Mouse (Mus musculus) mesoderm, embryonic 11.5 days (tissue): ENCODE measurements around the gene Lama5.

Experiments
- DNase-seq: peaks from one replicate; pipeline ENCODE4 v3.0.0-alpha.2; 2012; ENCODE audit warnings: low read depth, low spot score

Lama5 gene

DNA sequence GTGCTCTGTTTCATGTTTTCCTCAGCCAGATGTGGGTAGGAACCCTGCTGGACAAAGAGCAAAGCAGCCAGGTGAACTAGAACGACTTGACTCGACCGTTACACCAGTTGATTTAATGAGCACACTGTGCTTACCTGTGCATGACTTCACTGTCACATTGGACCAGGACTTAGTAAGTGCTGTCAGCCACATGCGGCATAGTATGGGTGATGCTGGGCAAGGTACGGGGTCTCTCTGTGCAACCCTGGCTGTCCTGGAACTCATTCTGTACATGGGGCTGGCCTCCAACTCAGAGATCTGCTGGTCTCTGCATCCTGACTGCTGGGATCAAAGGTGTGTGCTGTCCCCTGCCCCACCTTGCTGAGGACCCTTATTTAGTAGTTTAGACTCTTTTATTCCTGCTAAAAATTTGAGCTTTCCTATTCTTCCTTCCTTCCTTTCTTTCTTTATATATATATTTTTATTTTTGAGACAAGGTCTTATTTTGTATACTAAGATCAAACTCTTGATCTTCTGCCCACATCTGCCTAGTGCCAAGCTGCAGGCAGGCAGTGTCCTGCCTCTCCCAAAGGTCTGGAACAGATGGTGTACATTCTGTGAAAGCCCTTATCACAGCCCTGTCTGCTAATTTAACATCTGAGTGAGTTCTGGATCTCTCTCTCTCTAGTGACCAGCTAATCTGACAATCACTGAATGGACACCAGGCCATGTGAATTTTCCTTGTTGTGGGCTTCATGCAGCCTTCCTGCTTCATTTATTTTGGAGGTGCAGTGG lies 29.0 kb upstream of the Lama5 start:
- no peak for DNase-seq

DNA sequence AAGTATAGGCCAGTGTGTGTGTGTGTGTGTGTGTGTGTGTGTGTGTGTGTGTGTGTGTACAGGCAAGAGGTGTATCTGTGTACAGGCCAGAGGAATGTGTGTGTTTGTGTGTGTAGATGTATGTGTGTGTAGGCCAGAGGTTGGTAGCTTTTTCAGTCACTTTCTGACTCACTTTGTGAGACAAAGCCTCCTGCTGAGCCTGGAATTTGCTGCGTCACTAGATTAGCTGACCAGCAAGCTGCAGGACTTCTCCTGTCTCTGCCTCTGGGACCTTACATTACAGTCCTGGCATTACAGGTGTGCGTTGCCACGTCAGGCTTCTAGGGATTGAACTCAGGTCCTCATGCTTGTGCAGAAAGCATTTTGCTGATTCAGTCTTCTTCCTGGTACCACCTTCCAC lies 26.2 kb upstream of the Lama5 start:
- no peak for DNase-seq

DNA sequence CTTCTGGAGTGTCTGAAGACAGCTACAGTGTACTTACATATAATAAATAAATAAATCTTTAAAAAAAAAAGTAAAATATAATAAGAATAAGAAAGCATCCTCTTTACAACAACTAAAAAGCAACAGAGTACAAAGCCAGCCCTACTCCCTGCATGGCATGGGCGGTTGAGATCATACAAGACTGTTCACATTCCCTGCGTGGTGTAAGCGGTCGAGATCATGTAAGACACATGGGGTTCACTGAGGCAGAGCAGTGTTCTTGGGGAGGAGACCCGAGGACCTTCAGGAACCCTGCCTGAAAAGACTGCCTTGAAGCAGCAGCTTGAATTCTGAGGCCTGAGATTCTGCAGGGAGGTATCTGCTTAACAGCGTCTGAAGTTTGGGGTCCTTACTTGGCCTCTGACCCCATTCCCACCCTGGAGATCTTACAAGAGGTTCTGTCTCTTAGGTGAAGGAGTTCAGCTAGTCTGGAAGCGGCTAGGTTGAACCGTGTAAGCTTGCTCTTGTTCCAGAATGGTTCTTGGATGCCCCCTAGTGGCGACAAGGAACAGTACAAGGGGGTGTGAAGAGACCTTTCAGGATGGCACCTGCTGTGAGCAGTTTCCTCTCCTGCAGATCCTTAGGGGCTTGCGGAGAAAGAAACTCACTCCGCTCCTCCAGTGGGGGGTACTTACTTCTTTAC lies 25.4 kb upstream of the Lama5 start:
- peak; percentile 93 for DNase-seq

- DNase-seq: no peak
These were observed 23.4 kb upstream of the Lama5 start for GRCm38 (mm10) chr2:180248947-180249660.

DNA sequence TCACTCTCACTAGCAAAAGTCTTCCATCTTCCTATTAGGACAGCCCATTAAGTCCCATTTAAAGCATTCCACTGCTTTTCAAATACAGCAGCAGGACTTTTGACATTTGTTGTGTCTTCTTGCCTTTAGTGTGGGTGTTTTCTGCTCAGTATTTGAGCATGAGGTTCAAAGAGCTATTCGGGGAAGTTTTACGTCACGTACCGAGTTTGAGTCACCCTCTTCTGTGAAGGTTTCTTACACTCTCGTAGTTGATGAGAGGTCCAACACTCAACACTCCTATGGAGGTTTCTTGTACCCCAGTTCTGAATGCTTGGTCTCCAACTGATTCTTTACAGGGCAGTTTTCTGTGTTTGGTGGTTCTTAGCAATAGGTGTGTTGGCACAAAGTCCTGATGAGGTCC lies 22.3 kb upstream of the Lama5 start:
- no peak for DNase-seq

GRCm38 (mm10) chr2:180243108-180243507 lies 17.4 kb upstream of the Lama5 start:
- no peak for DNase-seq

GRCm38 (mm10) chr2:180238591-180238990 lies 12.9 kb upstream of the Lama5 start:
- DNase-seq: no peak

DNA sequence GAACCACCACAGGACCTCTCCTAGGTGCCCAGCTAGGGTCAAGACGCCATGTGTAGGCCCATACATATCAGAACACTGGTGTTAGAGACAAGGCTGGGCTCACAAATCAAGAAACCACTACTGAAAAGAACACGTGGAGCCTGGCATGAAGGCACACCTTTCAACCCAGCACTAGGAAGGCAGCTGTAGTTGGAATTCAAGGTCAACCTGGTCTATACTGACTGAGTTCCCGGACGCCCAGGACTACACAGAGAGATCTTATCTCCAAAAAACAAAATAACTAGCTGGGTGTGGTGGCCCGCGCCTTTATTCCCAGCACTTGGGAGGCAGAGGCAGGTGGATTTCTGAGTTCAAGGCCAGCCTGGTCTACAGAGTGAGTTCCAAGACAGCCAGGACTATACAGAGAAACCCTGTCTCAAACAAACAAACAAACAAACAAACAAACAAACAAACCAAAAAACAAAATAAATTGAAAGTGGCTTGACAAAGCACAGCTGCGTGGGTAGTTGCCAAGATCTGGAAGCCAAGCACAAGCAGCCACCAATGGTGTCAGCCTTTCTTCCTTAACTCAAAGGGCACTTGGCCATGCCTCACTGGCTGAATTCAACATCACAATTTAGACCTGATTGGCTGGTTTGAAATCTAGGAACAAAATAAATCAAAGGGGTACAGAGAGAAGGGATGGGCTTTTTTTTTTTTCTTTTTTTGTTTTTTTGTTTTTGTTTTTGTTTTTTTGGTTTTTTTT lies 12.1 kb upstream of the Lama5 start:
- no peak for DNase-seq

- no peak for DNase-seq
These were observed 11.3 kb upstream of the Lama5 start for GRCm38 (mm10) chr2:180236930-180237329.

- no peak for DNase-seq
These were observed 10.8 kb upstream of the Lama5 start for GRCm38 (mm10) chr2:180236500-180236899.

GRCm38 (mm10) chr2:180235788-180236187 lies 10.1 kb upstream of the Lama5 start:
- no peak for DNase-seq

- DNase-seq: peak; percentile 47
These were observed 9.3 kb upstream of the Lama5 start for GRCm38 (mm10) chr2:180234980-180235379.

DNA sequence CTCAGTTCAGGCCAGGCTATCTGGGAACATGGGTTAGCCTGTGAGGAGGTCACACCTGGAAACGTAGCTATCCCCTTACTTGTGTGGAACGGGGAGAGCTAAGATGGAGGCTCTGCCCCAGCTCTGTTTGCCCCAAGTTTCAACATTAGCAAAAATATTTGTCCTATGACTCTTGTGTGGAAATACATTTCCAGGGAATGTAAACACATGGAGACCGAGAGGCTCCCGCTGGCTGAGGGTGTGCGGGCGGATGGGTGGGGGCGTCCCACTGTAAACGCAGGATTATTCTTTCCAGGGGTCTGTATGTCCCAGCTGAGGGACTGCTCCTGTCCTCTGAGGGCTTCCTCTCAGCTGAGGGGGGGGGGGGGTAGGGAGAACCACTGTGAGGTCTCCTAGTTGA lies 8.7 kb upstream of the Lama5 start:
- no peak for DNase-seq

GRCm38 (mm10) chr2:180233101-180233904 lies 7.6 kb upstream of the Lama5 start:
- DNase-seq: no peak

DNA sequence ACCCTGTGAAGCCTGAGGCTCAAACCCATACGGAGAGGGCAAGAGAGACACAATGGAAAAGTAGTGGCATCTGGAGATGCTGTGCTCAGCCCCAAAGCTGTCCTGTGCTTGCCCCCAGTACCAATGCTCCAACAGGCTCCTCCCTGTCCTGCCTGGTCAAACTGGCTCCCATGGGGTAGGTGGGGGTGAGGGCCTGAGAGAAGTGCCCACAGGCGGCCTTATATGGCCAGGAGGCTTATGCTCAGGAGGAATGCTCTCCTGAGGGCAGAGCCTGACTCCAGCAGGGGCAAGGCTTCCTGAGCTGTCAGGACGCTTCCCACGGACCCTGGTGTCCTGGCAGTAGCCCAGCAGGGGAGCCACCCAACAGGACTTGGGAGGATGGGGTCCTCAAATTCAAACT lies 4.8 kb upstream of the Lama5 start:
- DNase-seq: no peak

DNA sequence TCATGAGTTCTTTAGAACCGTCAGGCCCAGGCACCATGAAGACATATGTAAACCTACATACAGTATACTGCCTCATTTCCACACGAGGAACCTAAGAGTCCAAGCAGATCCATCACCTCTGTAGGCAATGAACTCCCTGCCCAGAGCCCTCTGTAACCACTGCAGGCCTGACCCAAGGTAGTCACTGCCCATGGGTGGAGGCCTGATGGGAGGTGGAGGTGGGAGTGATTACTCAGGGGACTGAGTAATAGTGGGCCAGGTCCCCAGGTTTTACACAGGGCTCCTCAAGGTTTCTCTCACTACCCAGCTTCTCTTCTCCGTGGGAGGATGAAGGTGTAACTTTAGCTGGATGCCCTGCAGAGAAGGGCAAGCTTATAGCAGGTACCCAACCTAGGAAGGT lies 3.5 kb upstream of the Lama5 start:
- no peak for DNase-seq

DNA sequence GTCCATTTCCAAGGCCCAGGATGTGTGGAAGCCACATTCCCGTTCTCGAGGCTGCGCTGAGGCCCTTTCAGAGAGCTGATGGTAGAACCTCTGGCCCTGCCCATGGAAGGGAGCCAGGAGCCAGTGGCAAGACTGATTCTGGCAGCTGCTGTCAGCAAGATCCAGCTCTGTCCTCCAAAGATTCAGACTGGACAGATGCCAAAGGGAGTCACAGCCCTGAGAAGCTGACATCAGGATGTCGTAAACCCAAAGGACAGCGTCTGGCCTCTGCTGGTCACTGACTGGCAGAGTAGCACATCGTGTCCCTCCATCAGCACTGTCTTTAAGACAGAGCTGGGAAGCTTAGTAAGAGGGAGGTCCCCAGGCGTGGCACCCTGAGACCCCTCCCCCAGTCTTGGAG lies 2.9 kb upstream of the Lama5 start:
- no peak for DNase-seq

DNA sequence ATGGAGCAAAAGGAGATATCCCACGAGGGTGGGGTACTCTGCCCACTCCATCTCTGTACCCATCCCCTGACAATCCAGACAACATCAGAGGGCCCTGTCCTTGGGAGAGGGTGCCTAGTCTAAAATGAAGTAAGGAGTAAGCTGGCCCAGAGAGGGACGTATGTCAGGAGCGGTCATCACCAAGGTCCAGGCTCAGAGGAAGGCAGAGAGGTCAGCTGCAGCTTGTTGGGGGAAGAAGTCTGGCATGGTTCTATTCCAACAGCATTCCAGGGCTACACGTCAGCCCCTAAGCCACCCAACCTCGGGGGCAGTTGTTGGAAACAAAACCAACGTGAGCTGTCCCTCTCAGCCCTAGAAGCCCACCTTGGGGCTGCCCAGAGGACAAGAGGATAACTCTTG lies 2.4 kb upstream of the Lama5 start:
- no peak for DNase-seq

GRCm38 (mm10) chr2:180227262-180228059 lies 1.8 kb upstream of the Lama5 start:
- peak; percentile 87 for DNase-seq

DNA sequence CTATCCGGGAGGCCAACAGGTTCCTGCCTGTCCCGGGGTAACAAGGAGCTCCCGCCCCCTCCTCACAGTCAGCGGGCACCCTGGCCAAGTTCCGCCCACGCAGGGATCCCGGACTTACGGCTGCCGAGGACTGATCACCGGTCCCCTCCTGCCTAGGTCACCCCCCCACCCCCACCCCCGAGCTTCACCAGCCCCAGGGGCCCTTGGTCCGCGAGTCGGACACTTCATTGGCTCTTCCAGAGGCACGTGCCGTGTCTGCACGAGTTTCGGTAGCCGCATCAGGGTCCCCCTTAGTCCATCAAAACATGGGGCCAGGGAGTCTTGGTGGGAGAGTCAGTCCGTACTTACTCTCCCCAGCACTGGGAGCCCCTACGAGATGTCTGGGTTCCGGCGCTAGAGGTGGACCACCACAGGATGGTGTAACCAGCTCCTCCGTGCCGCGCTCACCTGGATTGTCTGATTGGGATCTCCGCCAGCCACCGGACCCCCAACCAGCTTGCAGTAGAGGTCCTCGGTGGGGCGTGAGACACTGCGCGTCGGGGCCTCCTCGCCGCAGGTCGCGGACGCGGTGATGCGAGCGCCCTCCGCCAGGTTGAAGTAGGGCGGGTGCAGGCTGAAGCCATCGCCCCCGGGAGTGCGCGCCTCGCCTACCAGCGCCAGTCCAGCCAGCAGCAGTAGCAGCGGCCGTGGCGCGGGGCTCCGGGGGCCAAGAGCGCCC lies 456 bp downstream of the Lama5 start:
- peak; percentile 37 for DNase-seq
